Mouse (Mus musculus) bone marrow, adult 2 months (tissue): ENCODE measurements around the gene Wee1. TPM values are rescaled to one million over a fixed set of nuclear protein-coding genes. Genes with fewer than 3 reads are reported as not detected.
"Not testable (repeated sequence)": the region's sequence is repeated elsewhere in the genome, so short reads cannot be mapped to it uniquely, and the experiment has no call there.

Experiments
- H3K27ac ChIP-seq: fragments of 200-500 bp; 2 replicates; pipeline ENCODE4 v1.5.1; 2012; ENCODE audit warnings: low read depth, mild to moderate bottlenecking, control low read depth, inconsistent platforms, low read length; ENCODE audit not compliant: control insufficient read depth, poor library complexity, insufficient read depth
- H3K4me1 ChIP-seq: fragments of 200-500 bp; 2 replicates; pipeline ENCODE4 v1.6.1; 2011; ENCODE audit warnings: low read length; ENCODE audit not compliant: control insufficient read depth, insufficient read depth
- H3K4me3 ChIP-seq: fragments of 200-500 bp; replicated peaks from 2 replicates; pipeline ENCODE3; 2011; ENCODE audit warnings: mild to moderate bottlenecking, low read depth, low read length, control low read depth; ENCODE audit not compliant: control insufficient read depth
- CTCF ChIP-seq: fragments of 200-500 bp; IDR thresholded peaks from 2 replicates; pipeline ENCODE4 v1.5.1; 2011; ENCODE audit warnings: low read length, control low read depth; ENCODE audit not compliant: control insufficient read depth, insufficient read depth
- POLR2A ChIP-seq: fragments of 200-500 bp; IDR thresholded peaks from 2 replicates; pipeline ENCODE4 v1.6.1; 2011; ENCODE audit warnings: low read depth, mild to moderate bottlenecking, control low read depth, low read length, borderline replicate concordance; ENCODE audit not compliant: control insufficient read depth
- WGBS: fragments of 180-500 bp; shearing (Covaris S2); methylation state at CpG from one replicate; pipeline ENCODE4 v1.1.7; 2018; 5-methylcytosine and 5-hydroxymethylcytosine counted together
- polyA plus RNA-seq: library from polyadenylated mRNA; stranded (reverse); fragments of >200 nt; gene quantifications from 2 replicates; pipeline ENCODE4 v1.2.4, GENCODE M21; 2011; ENCODE audit warnings: low replicate concordance; ENCODE audit not compliant: missing spikeins, insufficient read depth, insufficient read length

Wee1 gene
- polyA plus RNA-seq, 1 experiment = 13.6 TPM

DNA sequence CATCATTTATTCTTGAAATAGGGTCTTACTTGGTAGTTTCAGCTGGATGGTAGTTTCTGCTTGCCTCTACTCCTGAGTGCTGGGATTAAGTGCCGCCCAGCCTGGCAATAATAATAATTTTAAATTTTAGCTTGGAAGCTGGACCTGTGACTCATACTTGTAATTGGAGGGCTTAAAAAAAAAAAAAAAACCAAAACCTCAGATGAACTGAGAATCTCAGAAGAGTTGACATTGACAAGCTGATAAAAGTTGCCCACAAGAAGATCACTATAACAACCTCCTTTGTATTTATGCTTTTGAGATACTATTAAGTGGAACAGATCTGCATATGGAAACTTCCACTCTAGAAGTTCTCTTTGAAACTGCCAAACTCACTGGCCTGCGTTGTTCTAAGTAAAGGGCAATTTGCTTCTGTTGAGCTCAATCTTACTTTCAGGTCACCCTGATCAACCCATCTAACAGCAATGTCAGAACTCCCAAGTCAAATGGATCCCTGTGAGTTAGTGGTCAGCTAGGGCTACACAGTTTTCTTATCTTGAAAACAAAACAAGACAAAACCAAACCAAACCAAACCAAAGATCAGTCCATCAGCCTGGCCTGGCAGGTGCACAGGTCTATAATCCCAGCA is 1.6 kb upstream of the Wee1 start:
- Histone ChIP-seq H3K4me3 (peak overlapping the region; percentile 3), H3K4me1 (no peaks in the 10 kb centered on the region; the same call in 1 of the 2 replicates), H3K27ac (no peak overlapping the region)
- 72% methylated on average over 2 of the region's 2 CpGs for WGBS
- TF ChIP-seq POLR2A (no peak), CTCF (no peak)

DNA sequence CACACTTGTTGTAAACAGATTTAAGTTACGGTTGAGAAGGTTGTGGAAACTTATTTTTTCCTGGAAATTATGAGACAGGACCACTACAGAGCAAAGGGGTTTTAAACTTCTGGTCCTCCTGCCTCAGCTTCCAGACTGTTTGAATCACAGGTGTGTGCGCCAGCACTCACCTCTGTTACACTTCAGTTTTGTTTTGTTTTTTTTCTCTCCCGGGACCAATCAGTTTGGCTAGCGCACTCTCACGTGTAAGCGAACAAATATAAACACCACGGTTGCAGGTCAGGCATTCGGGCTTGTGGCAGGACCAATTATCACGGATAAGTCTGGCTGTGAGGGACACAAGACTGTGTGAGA is 707 bp upstream of the Wee1 start:
- TF ChIP-seq CTCF = no peak
- no peak for TF ChIP-seq POLR2A
- 0% methylated on average over 9 of the region's 9 CpGs for WGBS
- no peaks in the 10 kb centered on the region; the same call in 1 of the 2 replicates for H3K4me1 ChIP-seq
- peak overlapping the region; percentile 89 for H3K4me3 ChIP-seq
- H3K27ac ChIP-seq = peak overlapping the region; percentile 83

GRCm38 (mm10) chr7:110122289-110122564 is 381 bp downstream of the Wee1 start:
- Histone ChIP-seq H3K27ac (peak overlapping the region; percentile 83), H3K4me3 (peak overlapping the region; percentile 89), H3K4me1 (no peaks in the 10 kb centered on the region; the same call in 1 of the 2 replicates)
- TF ChIP-seq CTCF (no peak), POLR2A (no peak)
- under 1% methylated on average over 27 of the region's 27 CpGs for WGBS

DNA sequence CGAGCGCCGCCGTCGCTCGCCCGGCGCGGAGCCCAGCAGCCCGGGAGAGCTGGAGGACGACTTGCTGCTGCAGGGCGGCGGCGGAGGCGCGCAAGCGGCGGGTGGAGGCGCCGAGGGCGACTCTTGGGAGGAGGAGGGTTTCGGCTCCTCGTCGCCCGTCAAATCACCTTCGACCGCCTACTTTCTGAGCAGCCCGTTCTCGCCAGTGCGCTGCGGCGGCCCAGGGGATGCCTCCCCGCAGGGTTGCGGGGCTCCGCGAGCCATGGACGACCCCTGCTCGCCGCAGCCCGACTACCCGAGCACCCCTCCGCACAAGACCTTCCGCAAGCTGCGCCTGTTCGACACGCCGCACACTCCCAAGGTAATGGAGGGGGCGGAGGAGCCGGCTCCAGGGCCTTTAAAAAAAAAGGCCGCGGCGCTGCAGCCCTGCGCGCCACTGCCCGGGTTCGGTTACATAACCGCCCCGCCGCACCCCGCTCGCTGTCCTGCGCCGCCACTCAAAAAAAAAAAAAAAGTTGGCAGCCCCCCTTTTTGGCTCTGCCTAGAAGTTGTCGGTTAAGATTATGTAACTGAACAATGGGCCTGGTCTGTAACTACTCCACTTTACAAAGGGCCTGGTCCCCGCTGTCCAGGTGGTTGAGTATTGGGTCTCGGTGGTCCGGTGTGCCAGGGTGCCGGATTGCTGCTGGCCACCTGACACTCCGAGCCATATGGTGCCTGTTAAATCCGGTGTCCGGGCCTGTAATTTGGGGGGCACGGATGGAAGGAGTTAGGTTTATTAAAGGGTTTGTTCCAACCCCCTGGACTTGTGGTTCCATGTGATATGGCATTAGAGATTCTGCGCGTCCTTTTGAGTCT is 948 bp downstream of the Wee1 start:
- H3K4me1 ChIP-seq = no peaks in the 10 kb centered on the region; the same call in 1 of the 2 replicates
- peak overlapping the region; percentile 83 for H3K27ac ChIP-seq
- H3K4me3 ChIP-seq = peak overlapping the region; percentile 89
- under 1% methylated on average over 74 of the region's 74 CpGs for WGBS
- no peak; the same call in 1 of the 2 replicates for TF ChIP-seq POLR2A
- no peak for TF ChIP-seq CTCF

DNA sequence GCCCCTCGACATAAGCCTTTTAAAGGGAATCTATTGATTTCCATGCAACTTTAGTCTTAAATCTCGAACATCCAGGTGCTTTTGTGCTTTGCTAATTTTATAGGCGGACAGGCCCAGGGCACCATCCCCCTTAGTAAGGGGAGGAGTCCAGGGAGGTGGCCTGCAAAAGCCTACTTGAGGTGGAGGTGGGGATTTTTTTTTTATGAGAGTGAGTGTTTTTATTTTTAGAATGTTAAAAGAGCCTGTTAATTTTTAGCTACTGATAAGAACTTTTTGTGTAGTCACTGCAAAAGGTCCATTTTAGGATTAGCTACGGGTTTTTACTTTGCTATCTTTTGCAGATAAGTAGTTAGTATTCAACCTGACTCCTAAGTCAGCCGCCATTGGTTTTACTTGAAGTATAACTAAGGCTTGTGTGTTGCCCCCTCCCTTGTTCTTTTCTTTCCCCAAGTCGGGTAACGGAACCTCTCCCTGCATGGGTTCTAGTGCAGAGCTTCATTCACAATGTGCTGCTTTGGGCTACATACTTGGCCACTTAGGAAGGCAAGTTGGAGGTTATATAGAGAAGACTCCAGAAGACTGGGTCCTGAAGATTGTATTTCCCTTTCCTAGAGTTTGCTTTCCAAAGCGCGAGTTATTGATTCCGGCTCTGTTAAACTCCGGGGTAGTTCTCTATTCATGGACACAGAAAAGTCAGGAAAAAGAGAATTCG is 2.2 kb downstream of the Wee1 start:
- no peaks in the 10 kb centered on the region; the same call in 1 of the 2 replicates for H3K4me1 ChIP-seq
- 12% methylated on average over 12 of the region's 12 CpGs for WGBS
- H3K27ac ChIP-seq = no peak overlapping the region
- H3K4me3 ChIP-seq = peak overlapping the region; percentile 89
- TF ChIP-seq POLR2A (no peak), CTCF (no peak)

- whole genome bisulfite sequencing = 73% methylated on average over 2 of the region's 2 CpGs
- Histone ChIP-seq H3K4me3 (no peak overlapping the region), H3K27ac (no peak overlapping the region), H3K4me1 (no peaks in the 10 kb centered on the region; the same call in 1 of the 2 replicates)
- TF ChIP-seq CTCF (no peak), POLR2A (no peak)
Measured at GRCm38 (mm10) chr7:110128566-110128965, 6.7 kb downstream of the Wee1 start.

- H3K4me3 ChIP-seq, H3K27ac ChIP-seq, H3K4me1 ChIP-seq: not testable (repeated sequence)
- WGBS = 60% methylated on average over 2 of the region's 2 CpGs
Measured at GRCm38 (mm10) chr7:110132272-110132671, 10.4 kb downstream of the Wee1 start.

DNA sequence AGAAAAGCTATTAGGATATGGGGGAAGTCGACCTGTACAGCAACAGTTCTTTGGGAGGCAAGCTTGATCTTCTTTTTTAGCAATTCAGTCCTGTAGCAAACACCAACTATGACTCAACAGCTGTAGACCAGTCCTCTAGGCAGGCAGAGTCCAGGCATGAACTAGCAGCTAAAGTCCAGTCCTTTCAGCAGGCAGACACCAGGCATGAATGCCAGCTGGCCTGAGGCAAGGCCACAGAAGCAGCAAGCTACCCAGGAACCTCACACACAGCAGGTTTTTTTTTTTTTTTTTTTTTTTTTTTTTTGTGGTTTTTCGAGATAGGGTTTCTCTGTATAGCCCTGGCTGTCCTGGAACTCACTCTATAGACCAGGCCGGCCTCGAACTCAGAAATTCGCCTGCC is 12.1 kb downstream of the Wee1 start:
- Histone ChIP-seq H3K4me1 (no peaks in the 10 kb centered on the region), H3K27ac (no peak overlapping the region), H3K4me3 (no peak overlapping the region)
- WGBS = 76% methylated on average over 5 of the region's 5 CpGs
- TF ChIP-seq CTCF (no peak), POLR2A (no peak)
